Mouse (Mus musculus) MEL (cell line): ENCODE measurements around the gene Accs. TPM values are rescaled to one million over a fixed set of nuclear protein-coding genes. Genes with fewer than 3 reads are reported as not detected.

ENCODE experiments used
- DNase-seq: peaks from one replicate; pipeline ENCODE4 v3.0.0; 2011; ENCODE audit warnings: low read depth, low spot score
- H3K27ac ChIP-seq: 2 replicates; pipeline ENCODE4 v1.5.1; 2012; ENCODE audit warnings: low read depth, mild to moderate bottlenecking, control low read depth, low read length, moderate library complexity; ENCODE audit not compliant: control insufficient read depth
- H3K27me3 ChIP-seq, 2 experiments: fragments of 150-350 bp in 1 of 2; sonication (generic) in 1 of 2; 2 replicates each; pipeline ENCODE4 v1.6.1; 2012; ENCODE audit warnings: low read length in 2 of 2, mild to moderate bottlenecking in 2 of 2, improper control_type of control experiment in 1 of 2, moderate library complexity in 1 of 2; ENCODE audit not compliant: insufficient read depth in 2 of 2, control insufficient read depth in 1 of 2
- H3K36me3 ChIP-seq, 2 experiments: 2 replicates each; pipeline ENCODE4 v1.6.1; 2012 to 2014; ENCODE audit warnings: low read length in 2 of 2, improper control_type of control experiment in 1 of 2, inconsistent platforms in 1 of 2, mild to moderate bottlenecking in 1 of 2; ENCODE audit not compliant: insufficient read depth in 2 of 2, control insufficient read depth in 1 of 2
- H3K4me1 ChIP-seq, 2 experiments: fragments of 150-350 bp in 1 of 2; sonication (generic) in 1 of 2; 2 replicates each; pipeline ENCODE4 v1.6.1; 2012; ENCODE audit warnings: low read length in 2 of 2, improper control_type of control experiment in 1 of 2, mild to moderate bottlenecking in 1 of 2; ENCODE audit not compliant: insufficient read depth in 2 of 2, control insufficient read depth in 1 of 2
- H3K4me3 ChIP-seq, 2 experiments: fragments of 150-350 bp in 1 of 2; sonication (generic) in 1 of 2; 2 replicates each; pipeline ENCODE4 v1.5.1; 2012; ENCODE audit warnings: low read depth in 2 of 2, low read length in 2 of 2, mild to moderate bottlenecking in 2 of 2, moderate library complexity in 2 of 2, control low read depth in 1 of 2, improper control_type of control experiment in 1 of 2; ENCODE audit not compliant: control insufficient read depth in 1 of 2, insufficient read depth in 1 of 2
- H3K79me2 ChIP-seq: 2 replicates; pipeline ENCODE4 v1.6.1; 2012; ENCODE audit warnings: mild to moderate bottlenecking, low read length, moderate library complexity; ENCODE audit not compliant: control insufficient read depth, poor library complexity, insufficient read depth
- H3K9ac ChIP-seq: 2 replicates; pipeline ENCODE4 v1.6.1; 2012; ENCODE audit warnings: low read depth, mild to moderate bottlenecking, control low read depth, low read length, moderate library complexity; ENCODE audit not compliant: control insufficient read depth, poor library complexity, severe bottlenecking
- H3K9me3 ChIP-seq: fragments of 150-350 bp; sonication (generic); replicated peaks from 2 replicates; pipeline ENCODE4 v1.6.1; 2012; ENCODE audit warnings: mild to moderate bottlenecking, low read length, improper control_type of control experiment, moderate library complexity; ENCODE audit not compliant: insufficient read depth
- ELF1 ChIP-seq: IDR thresholded peaks from 2 replicates; pipeline ENCODE4 v1.6.1; 2014; ENCODE audit warnings: low read depth, mild to moderate bottlenecking, inconsistent platforms, low read length, improper control_type of control experiment, moderate library complexity
- EP300 ChIP-seq, 2 experiments: IDR thresholded peaks; 2 replicates each; pipeline ENCODE4 v1.6.1; 2011; ENCODE audit warnings: improper control_type of control experiment in 2 of 2, low read length in 2 of 2, low read depth in 1 of 2, mild to moderate bottlenecking in 1 of 2
- JUND ChIP-seq: IDR thresholded peaks from 2 replicates; pipeline ENCODE4 v1.6.1; 2011; ENCODE audit warnings: low read depth, mild to moderate bottlenecking, improper control_type of control experiment, low read length
- KAT2A ChIP-seq: conservative IDR thresholded peaks from 2 replicates; pipeline ENCODE4 v1.6.1; 2012; ENCODE audit warnings: low read depth, low read length, improper control_type of control experiment, inconsistent platforms
- MAFK ChIP-seq: IDR thresholded peaks from 2 replicates; pipeline ENCODE4 v1.6.1; 2011; ENCODE audit warnings: low read depth, mild to moderate bottlenecking, low read length, improper control_type of control experiment, borderline replicate concordance
- MAZ ChIP-seq: IDR thresholded peaks from 2 replicates; pipeline ENCODE4 v1.6.1; 2012; ENCODE audit warnings: low read depth, mild to moderate bottlenecking, inconsistent platforms, low read length, improper control_type of control experiment
- MEF2A ChIP-seq: IDR thresholded peaks from 2 replicates; pipeline ENCODE4 v1.6.1; 2014; ENCODE audit warnings: low read depth, mild to moderate bottlenecking, inconsistent platforms, low read length, improper control_type of control experiment; ENCODE audit not compliant: poor library complexity, insufficient replicate concordance, severe bottlenecking; ENCODE audit errors: extremely low read depth
- MYC ChIP-seq: IDR thresholded peaks from 2 replicates; pipeline ENCODE4 v1.6.1; 2011; ENCODE audit warnings: low read depth, mild to moderate bottlenecking, low read length, improper control_type of control experiment, moderate library complexity
- NRF1 ChIP-seq: IDR thresholded peaks from 2 replicates; pipeline ENCODE4 v1.6.1; 2014; ENCODE audit warnings: low read depth, mild to moderate bottlenecking, inconsistent platforms, low read length, improper control_type of control experiment, moderate library complexity; ENCODE audit not compliant: poor library complexity, insufficient read depth, severe bottlenecking
- POLR2AphosphoS2 ChIP-seq: IDR thresholded peaks from 2 replicates; pipeline ENCODE4 v1.6.1; 2011; ENCODE audit warnings: low read length, improper control_type of control experiment
- RCOR1 ChIP-seq: IDR thresholded peaks from 2 replicates; pipeline ENCODE4 v1.6.1; 2012; ENCODE audit warnings: low read depth, mild to moderate bottlenecking, inconsistent platforms, low read length, improper control_type of control experiment
- SIN3A ChIP-seq: IDR thresholded peaks from 2 replicates; pipeline ENCODE4 v1.6.1; 2012; ENCODE audit warnings: low read length, improper control_type of control experiment, inconsistent platforms
- TAL1 ChIP-seq: IDR thresholded peaks from 2 replicates; pipeline ENCODE4 v1.6.1; 2012; ENCODE audit warnings: mild to moderate bottlenecking, inconsistent platforms, low read length, moderate library complexity, mixed read lengths
- TBP ChIP-seq: IDR thresholded peaks from 2 replicates; pipeline ENCODE4 v1.8.0; 2011; ENCODE audit warnings: low read depth, low read length, improper control_type of control experiment
- UBTF ChIP-seq: IDR thresholded peaks from 2 replicates; pipeline ENCODE4 v1.6.1; 2012; ENCODE audit warnings: low read depth, mild to moderate bottlenecking, inconsistent platforms, low read length, improper control_type of control experiment, moderate library complexity, borderline replicate concordance; ENCODE audit not compliant: insufficient read depth
- ZC3H11A ChIP-seq: IDR thresholded peaks from 2 replicates; pipeline ENCODE4 v1.6.1; 2012; ENCODE audit warnings: low read depth, mild to moderate bottlenecking, inconsistent platforms, low read length, improper control_type of control experiment
- ZNF384 ChIP-seq: IDR thresholded peaks from 2 replicates; pipeline ENCODE4 v1.6.1; 2012; ENCODE audit warnings: low read depth, mild to moderate bottlenecking, inconsistent platforms, low read length, improper control_type of control experiment
- polyA plus RNA-seq, 2 experiments: library from polyadenylated mRNA; stranded (reverse) in 1 of 2; unstranded in 1 of 2; fragments of >175 nt in 1 of 2; fragments of >200 nt in 1 of 2; gene quantifications; 2 replicates each; pipeline versions ENCODE4 v1.2.1 to v1.2.4; 2012; ENCODE audit warnings: low replicate concordance in 2 of 2, low read depth in 1 of 2; ENCODE audit not compliant: insufficient read length in 2 of 2, insufficient read depth in 1 of 2, missing spikeins in 1 of 2
- total RNA-seq: library from RNA; depleted of rRNA; stranded (reverse); fragments of 300-350 nt; gene quantifications from 2 replicates; pipeline ENCODE4 v1.2.3, GENCODE M21; 2012

The Accs gene
- total and polyA plus RNA-seq, 3 experiments, result 1.0 to 4.5 TPM; not detected in 1

DNA sequence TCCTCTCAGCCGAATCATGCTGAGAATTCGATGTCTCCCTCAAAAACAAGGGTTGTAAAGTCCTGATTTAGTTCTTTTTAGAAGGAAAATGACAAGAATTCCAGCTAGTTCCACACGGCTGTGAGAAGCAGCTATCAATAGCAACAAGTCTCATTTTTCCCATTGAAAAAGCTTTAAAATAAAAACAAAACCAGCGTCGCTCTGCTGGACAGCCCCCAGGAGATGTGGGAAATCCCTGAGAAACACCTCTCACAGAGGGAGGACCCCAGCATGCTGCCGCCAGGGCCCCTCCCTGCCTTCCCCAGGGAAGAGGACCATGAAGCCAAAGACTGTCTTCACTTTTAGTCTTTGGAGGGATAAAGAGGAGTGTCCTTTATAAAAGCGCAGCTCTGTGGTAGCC, 48.6 kb downstream of the Accs start:
- no peak for DNase-seq
- H3K9me3 ChIP-seq, result no peaks in the 10 kb centered on the region
- no peak for TF ChIP-seq UBTF
- TF ChIP-seq KAT2A, result no peak
- TF ChIP-seq MAZ, result no peak
- no peak for TF ChIP-seq EP300 (IDR thresholded peaks at IDR 0.05; ENCODE audit: low read depth in 1 of 2, low read length in 2 of 2)
- TF ChIP-seq ELF1, result no peak
- TF ChIP-seq TBP, result no peak
- no peak for TF ChIP-seq SIN3A
- no peak overlapping the region for H3K4me3 ChIP-seq
- peaks cover 2 to 13% of the 10 kb centered on the region in 2 experiments; a peak in 3 of 4 replicates for H3K36me3 ChIP-seq
- H3K79me2 ChIP-seq, result no peaks in the 10 kb centered on the region
- peaks cover 5 to 9% of the 10 kb centered on the region in 2 experiments for H3K4me1 ChIP-seq
- H3K27me3 ChIP-seq, result no peaks in the 10 kb centered on the region
- no peak overlapping the region for H3K9ac ChIP-seq
- no peak overlapping the region for H3K27ac ChIP-seq

DNA sequence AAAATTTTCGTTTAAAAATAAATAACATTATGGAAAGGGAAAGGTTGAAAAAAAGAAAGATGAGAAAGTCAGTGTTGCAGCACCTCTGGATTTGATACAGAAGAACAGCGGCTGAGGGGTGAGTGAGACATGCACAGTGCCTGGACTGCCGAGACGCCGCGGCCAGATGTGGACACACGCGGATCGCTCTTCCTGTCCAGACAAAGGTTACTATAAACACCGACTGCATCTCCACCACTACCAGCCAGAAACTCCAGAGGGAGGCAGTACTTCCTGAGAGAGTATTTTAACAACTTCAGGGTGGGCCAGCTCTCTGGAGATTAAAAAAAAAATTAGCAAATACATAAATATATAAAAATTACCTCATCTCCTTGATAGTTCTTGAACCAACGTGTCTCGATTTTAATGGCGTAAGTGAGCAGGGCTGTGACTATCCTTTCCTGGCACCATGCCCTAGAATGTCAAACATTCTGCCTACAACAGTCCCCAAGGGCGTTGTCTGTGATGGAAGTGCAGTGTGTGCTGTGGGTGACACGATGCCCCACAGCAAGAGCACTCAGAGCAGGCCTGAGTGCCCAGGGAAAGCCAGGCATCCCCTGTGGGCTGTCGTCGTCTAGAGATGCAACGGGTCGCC, 52.5 kb downstream of the Accs start:
- H3K4me3 ChIP-seq, result no peak overlapping the region
- H3K4me1 ChIP-seq, result no peaks in the 10 kb centered on the region
- no peak overlapping the region for H3K9ac ChIP-seq
- no peak overlapping the region for H3K27ac ChIP-seq
- DNase-seq, result no peak
- H3K27me3 ChIP-seq, result no peaks in the 10 kb centered on the region
- H3K36me3 ChIP-seq, result peaks cover 0 to 3% of the 10 kb centered on the region in 2 experiments; a peak in 1 of 4 replicates
- TF ChIP-seq JUND (no peak), MYC (no peak), NRF1 (no peak), ZNF384 (no peak), ZC3H11A (no peak), MEF2A (no peak), MAFK (no peak), POLR2AphosphoS2 (no peak), SIN3A (no peak), TAL1 (no peak), RCOR1 (no peak), KAT2A (no peak)
- H3K9me3 ChIP-seq, result no peaks in the 10 kb centered on the region
- no peaks in the 10 kb centered on the region for H3K79me2 ChIP-seq
